Mouse (Mus musculus): ENCODE results near the gene Wscd2. TPM values are rescaled to one million over a fixed set of nuclear protein-coding genes. Genes with fewer than 3 reads are reported as not detected.

Gene Wscd2
- polyA plus RNA-seq, 1 experiment from 2014 or later, result 3.4 TPM

GRCm38 (mm10) chr5:113610490-113610889 is 120.4 kb downstream of the Wscd2 start:
- Histone ChIP-seq H3K36me3 (ENCODE audit: control insufficient read depth, insufficient read depth, low read length) (no peaks in the 10 kb centered on the region), H3K27me3 (replicated peaks; ENCODE audit: control insufficient read depth, insufficient read depth, low read length) (no peaks in the 10 kb centered on the region), H3K9me3 (replicated peaks; ENCODE audit: control insufficient read depth, low read length) (no peaks in the 10 kb centered on the region), H3K9ac (ENCODE audit: low read length) (no peak overlapping the region), H3K4me3 (ENCODE audit: low read depth, low read length) (no peak overlapping the region), H3K4me1 (ENCODE audit: control insufficient read depth, insufficient read depth, low read length) (peaks cover 2% of the 10 kb centered on the region; the same call in 1 of the 2 replicates), H3K27ac (ENCODE audit: low read depth, low read length) (no peak overlapping the region), H3K4me2 (ENCODE audit: low read length) (no peak overlapping the region)
- no peak for DNase-seq (ENCODE audit: low spot score)
- no peak for ATAC-seq
- 64% methylated on average over 6 of the region's 6 CpGs for WGBS

- Histone ChIP-seq H3K4me2 (ENCODE audit: low read length) (no peak overlapping the region), H3K9me3 (replicated peaks; ENCODE audit: control insufficient read depth, low read length) (no peaks in the 10 kb centered on the region), H3K27me3 (replicated peaks; ENCODE audit: control insufficient read depth, insufficient read depth, low read length) (no peaks in the 10 kb centered on the region), H3K27ac (ENCODE audit: low read depth, low read length) (no peak overlapping the region), H3K4me1 (ENCODE audit: control insufficient read depth, insufficient read depth, low read length) (peaks cover 2% of the 10 kb centered on the region; the same call in 1 of the 2 replicates), H3K4me3 (ENCODE audit: low read depth, low read length) (no peak overlapping the region), H3K36me3 (ENCODE audit: control insufficient read depth, insufficient read depth, low read length) (no peaks in the 10 kb centered on the region), H3K9ac (ENCODE audit: low read length) (no peak overlapping the region)
- 70% methylated on average over 6 of the region's 6 CpGs for whole genome bisulfite sequencing
- DNase-seq (ENCODE audit: low spot score) (no peak), ATAC-seq (no peak)
Observed at GRCm38 (mm10) chr5:113611131-113611530, 121.0 kb downstream of the Wscd2 start.

GRCm38 (mm10) chr5:113611771-113612233 is 121.7 kb downstream of the Wscd2 start:
- no peaks in the 10 kb centered on the region for H3K27me3 ChIP-seq (replicated peaks; ENCODE audit: control insufficient read depth, insufficient read depth, low read length)
- peaks cover 2% of the 10 kb centered on the region; the same call in 1 of the 2 replicates for H3K4me1 ChIP-seq (ENCODE audit: control insufficient read depth, insufficient read depth, low read length)
- H3K9me3 ChIP-seq (replicated peaks; ENCODE audit: control insufficient read depth, low read length), result no peaks in the 10 kb centered on the region
- DNase-seq (ENCODE audit: low spot score), result no peak
- no peak for ATAC-seq
- H3K27ac ChIP-seq (ENCODE audit: low read depth, low read length), result no peak overlapping the region
- no peaks in the 10 kb centered on the region for H3K36me3 ChIP-seq (ENCODE audit: control insufficient read depth, insufficient read depth, low read length)
- no peak overlapping the region for H3K4me2 ChIP-seq (ENCODE audit: low read length)
- 81% methylated on average over 12 of the region's 12 CpGs for WGBS
- no peak overlapping the region for H3K4me3 ChIP-seq (ENCODE audit: low read depth, low read length)
- H3K9ac ChIP-seq (ENCODE audit: low read length), result no peak overlapping the region

- no peaks in the 10 kb centered on the region for H3K4me1 ChIP-seq (ENCODE audit: control insufficient read depth, insufficient read depth, low read length)
- no peak overlapping the region for H3K4me3 ChIP-seq (ENCODE audit: low read depth, low read length)
- ATAC-seq (no peak), DNase-seq (ENCODE audit: low spot score) (no peak)
- 83% methylated on average over 4 of the region's 4 CpGs for WGBS
- no peaks in the 10 kb centered on the region for H3K27me3 ChIP-seq (replicated peaks; ENCODE audit: control insufficient read depth, insufficient read depth, low read length)
- H3K9ac ChIP-seq (ENCODE audit: low read length), result no peak overlapping the region
- H3K27ac ChIP-seq (ENCODE audit: low read depth, low read length), result no peak overlapping the region
- no peaks in the 10 kb centered on the region for H3K9me3 ChIP-seq (replicated peaks; ENCODE audit: control insufficient read depth, low read length)
- H3K36me3 ChIP-seq (ENCODE audit: control insufficient read depth, insufficient read depth, low read length), result no peaks in the 10 kb centered on the region
- no peak overlapping the region for H3K4me2 ChIP-seq (ENCODE audit: low read length)
Observed at GRCm38 (mm10) chr5:113618716-113619115, 128.6 kb downstream of the Wscd2 start.

- no peak for DNase-seq (ENCODE audit: low spot score)
- no peak overlapping the region for H3K4me3 ChIP-seq (ENCODE audit: low read depth, low read length)
- no peak overlapping the region for H3K4me2 ChIP-seq (ENCODE audit: low read length)
Observed at GRCm38 (mm10) chr5:113619151-113619550, 129.0 kb downstream of the Wscd2 start.

GRCm38 (mm10) chr5:113620130-113620716 is 130.1 kb downstream of the Wscd2 start:
- WGBS, result 77% methylated on average over 16 of the region's 16 CpGs
- H3K36me3 ChIP-seq (ENCODE audit: control insufficient read depth, insufficient read depth, low read length), result no peaks in the 10 kb centered on the region
- no peak overlapping the region for H3K4me2 ChIP-seq (ENCODE audit: low read length)
- H3K9me3 ChIP-seq (replicated peaks; ENCODE audit: control insufficient read depth, low read length), result no peaks in the 10 kb centered on the region
- ATAC-seq, result no peak
- no peak overlapping the region for H3K27ac ChIP-seq (ENCODE audit: low read depth, low read length)
- H3K9ac ChIP-seq (ENCODE audit: low read length), result no peak overlapping the region
- H3K4me3 ChIP-seq (ENCODE audit: low read depth, low read length), result no peak overlapping the region
- H3K27me3 ChIP-seq (replicated peaks; ENCODE audit: control insufficient read depth, insufficient read depth, low read length), result no peaks in the 10 kb centered on the region
- no peaks in the 10 kb centered on the region for H3K4me1 ChIP-seq (ENCODE audit: control insufficient read depth, insufficient read depth, low read length)
- DNase-seq (ENCODE audit: low spot score), result no peak

More at GRCm38 (mm10) chr5:113619151-113619550, 129.0 kb downstream of the Wscd2 start:
- Histone ChIP-seq H3K9me3 (replicated peaks; ENCODE audit: control insufficient read depth, low read length) (no peaks in the 10 kb centered on the region), H3K36me3 (ENCODE audit: control insufficient read depth, insufficient read depth, low read length) (no peaks in the 10 kb centered on the region), H3K9ac (ENCODE audit: low read length) (no peak overlapping the region), H3K4me1 (ENCODE audit: control insufficient read depth, insufficient read depth, low read length) (no peaks in the 10 kb centered on the region), H3K27ac (ENCODE audit: low read depth, low read length) (no peak overlapping the region), H3K27me3 (replicated peaks; ENCODE audit: control insufficient read depth, insufficient read depth, low read length) (no peaks in the 10 kb centered on the region)
- 86% methylated on average over 1 of the region's 1 CpGs for WGBS
- ATAC-seq, result no peak

- no peak overlapping the region for H3K4me2 ChIP-seq (ENCODE audit: low read length)
- no peak overlapping the region for H3K27ac ChIP-seq (ENCODE audit: low read depth, low read length)
- no peaks in the 10 kb centered on the region for H3K4me1 ChIP-seq (ENCODE audit: control insufficient read depth, insufficient read depth, low read length)
- no peak for DNase-seq (ENCODE audit: low spot score)
- 82% methylated on average over 7 of the region's 7 CpGs for WGBS
- no peaks in the 10 kb centered on the region for H3K36me3 ChIP-seq (ENCODE audit: control insufficient read depth, insufficient read depth, low read length)
- H3K27me3 ChIP-seq (replicated peaks; ENCODE audit: control insufficient read depth, insufficient read depth, low read length), result no peaks in the 10 kb centered on the region
- ATAC-seq, result no peak
- no peak overlapping the region for H3K9ac ChIP-seq (ENCODE audit: low read length)
- H3K9me3 ChIP-seq (replicated peaks; ENCODE audit: control insufficient read depth, low read length), result no peaks in the 10 kb centered on the region
- no peak overlapping the region for H3K4me3 ChIP-seq (ENCODE audit: low read depth, low read length)
Observed at GRCm38 (mm10) chr5:113620999-113621398, 130.9 kb downstream of the Wscd2 start.

GRCm38 (mm10) chr5:113623052-113623451 is 132.9 kb downstream of the Wscd2 start:
- Histone ChIP-seq H3K27ac (ENCODE audit: low read depth, low read length) (no peak overlapping the region), H3K36me3 (ENCODE audit: control insufficient read depth, insufficient read depth, low read length) (no peaks in the 10 kb centered on the region), H3K9ac (ENCODE audit: low read length) (no peak overlapping the region), H3K9me3 (replicated peaks; ENCODE audit: control insufficient read depth, low read length) (no peaks in the 10 kb centered on the region), H3K27me3 (replicated peaks; ENCODE audit: control insufficient read depth, insufficient read depth, low read length) (no peaks in the 10 kb centered on the region), H3K4me3 (ENCODE audit: low read depth, low read length) (no peak overlapping the region), H3K4me2 (ENCODE audit: low read length) (no peak overlapping the region), H3K4me1 (ENCODE audit: control insufficient read depth, insufficient read depth, low read length) (no peaks in the 10 kb centered on the region)
- 24% methylated on average over 2 of the region's 2 CpGs for WGBS
- DNase-seq (ENCODE audit: low spot score) (no peak), ATAC-seq (no peak)

GRCm38 (mm10) chr5:113625068-113625467 is 134.9 kb downstream of the Wscd2 start:
- no peak overlapping the region for H3K9ac ChIP-seq (ENCODE audit: low read length)
- DNase-seq (ENCODE audit: low spot score) (no peak), ATAC-seq (no peak)
- no peak overlapping the region for H3K4me2 ChIP-seq (ENCODE audit: low read length)
- no peaks in the 10 kb centered on the region for H3K4me1 ChIP-seq (ENCODE audit: control insufficient read depth, insufficient read depth, low read length)
- no peaks in the 10 kb centered on the region for H3K36me3 ChIP-seq (ENCODE audit: control insufficient read depth, insufficient read depth, low read length)
- no peak overlapping the region for H3K4me3 ChIP-seq (ENCODE audit: low read depth, low read length)
- H3K27ac ChIP-seq (ENCODE audit: low read depth, low read length), result no peak overlapping the region
- H3K27me3 ChIP-seq (replicated peaks; ENCODE audit: control insufficient read depth, insufficient read depth, low read length), result no peaks in the 10 kb centered on the region
- WGBS, result 72% methylated on average over 4 of the region's 4 CpGs
- no peaks in the 10 kb centered on the region for H3K9me3 ChIP-seq (replicated peaks; ENCODE audit: control insufficient read depth, low read length)
